Mouse (Mus musculus): ENCODE data around the gene Apobec3.

DNA sequence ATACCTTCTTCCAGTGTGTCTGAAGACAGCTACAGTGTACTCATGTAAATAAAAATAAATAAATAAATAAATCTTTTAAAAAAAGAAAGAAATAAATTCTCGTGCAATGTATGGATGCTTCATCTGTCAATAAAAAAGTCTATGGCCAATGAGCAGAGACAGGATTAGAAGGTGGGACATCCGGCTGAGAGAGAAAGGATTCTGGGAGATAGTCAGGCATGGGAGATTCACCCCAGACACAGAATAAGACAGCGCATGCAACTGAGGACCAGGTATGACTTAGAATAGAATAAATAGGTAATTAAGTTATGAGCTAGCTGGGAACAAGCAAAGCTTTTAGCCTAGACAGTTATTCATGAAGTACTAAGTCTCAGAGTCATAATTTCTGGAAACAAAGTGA is 48.5 kb upstream of the Apobec3 start:
- TF ChIP-seq POLR2A (IDR thresholded peaks at IDR 0.05; ENCODE audit: insufficient read depth, low read length) (no peak), CTCF (IDR thresholded peaks at IDR 0.05; ENCODE audit: low read depth, low read length) (no peak), EP300 (IDR thresholded peaks at IDR 0.05; ENCODE audit: insufficient read depth, low read depth, low read length) (no peak)

Measured in ES-Bruce4 (cell line).